Mouse (Mus musculus) gastrocnemius, postnatal 10 days (tissue): ENCODE measurements at regions not wholly inside any gene's neighbourhood (a gene's known extent, or its start where the extent isn't known, plus 50 kb on each side); places are given as distances from the start of the nearest gene placed in this dataset.

ENCODE experiments used
- DNase-seq: peaks from one replicate; pipeline ENCODE4 v3.0.0; 2021; ENCODE audit warnings: mixed read lengths

DNA sequence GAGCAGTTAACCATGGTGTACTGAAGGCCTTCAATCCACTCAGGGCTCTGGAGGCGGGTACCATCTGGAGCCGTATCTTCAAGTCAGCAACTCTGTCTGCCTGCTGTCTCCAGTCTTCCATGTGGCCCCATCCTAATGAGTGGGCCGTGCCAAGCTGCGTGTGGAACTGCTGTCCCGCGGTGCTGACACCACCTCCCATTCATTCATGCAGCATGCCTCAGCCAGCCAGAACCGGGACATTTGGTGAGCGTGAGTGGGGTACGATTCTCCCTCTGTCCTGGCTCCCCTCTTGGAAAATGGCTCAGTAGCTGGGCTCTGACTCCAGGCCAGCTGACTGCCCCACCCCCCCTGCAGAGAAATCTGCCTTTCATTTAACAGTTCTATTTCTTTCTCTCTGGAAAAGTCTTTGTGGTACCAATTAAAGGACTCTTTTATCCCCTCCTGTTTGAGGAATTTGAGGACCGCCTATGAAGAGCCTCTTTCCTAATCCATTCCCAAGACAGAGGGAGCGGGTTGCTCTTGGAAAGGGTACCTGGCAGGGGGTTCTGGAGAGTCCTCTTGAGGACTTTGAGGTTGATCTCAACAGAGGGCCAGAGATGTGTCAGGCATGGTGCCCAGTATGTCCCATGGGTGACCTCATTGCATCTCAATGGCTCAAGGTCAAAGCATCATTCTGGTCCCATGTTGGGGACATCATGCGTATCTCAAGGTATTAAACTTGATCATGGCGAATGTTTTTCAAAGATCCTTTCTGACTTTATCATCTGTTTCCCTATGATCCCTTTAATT, 55.5 kb upstream of the Brd7 start:
- DNase-seq: no peak

DNA sequence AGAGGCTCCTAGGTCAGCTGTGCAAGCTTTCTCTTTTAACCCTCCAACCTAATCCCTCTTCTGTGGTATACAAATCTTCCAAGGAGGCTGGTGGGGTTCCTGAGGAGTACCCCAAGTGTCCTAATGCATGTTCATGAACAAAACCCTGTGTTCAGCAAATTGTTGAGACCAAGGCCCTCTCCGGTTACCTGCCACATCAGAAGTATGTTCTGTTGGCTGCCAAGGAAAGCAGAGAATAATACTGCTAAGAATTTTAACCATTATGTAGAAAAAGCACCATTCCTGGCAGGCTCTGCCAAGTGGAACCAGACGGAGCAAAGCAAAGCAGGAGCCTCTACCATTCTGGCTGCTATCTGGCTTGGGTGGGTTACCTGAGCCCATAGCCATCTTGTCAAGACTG, 61.3 kb upstream of the Brd7 start:
- no peak for DNase-seq

DNA sequence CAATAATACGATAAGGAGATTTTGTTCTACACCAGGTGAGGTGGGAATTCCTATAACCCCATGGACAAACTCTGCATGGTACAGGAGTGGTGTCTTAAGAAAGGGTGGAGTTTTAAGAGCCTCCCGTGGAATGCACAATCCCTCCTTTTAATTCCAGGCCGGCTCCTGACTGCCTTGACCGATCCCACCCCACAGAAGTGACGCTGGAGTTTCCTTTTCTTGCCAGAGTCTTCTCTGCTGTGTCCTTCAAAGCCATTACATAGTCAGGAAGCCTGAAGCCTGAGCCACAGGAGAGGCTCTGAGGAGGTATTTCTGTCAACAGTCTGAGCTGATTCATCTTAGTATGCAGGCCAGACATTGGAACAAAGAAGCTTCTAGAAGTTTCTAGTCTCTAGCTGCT, 66.6 kb upstream of the Brd7 start:
- DNase-seq: no peak

DNA sequence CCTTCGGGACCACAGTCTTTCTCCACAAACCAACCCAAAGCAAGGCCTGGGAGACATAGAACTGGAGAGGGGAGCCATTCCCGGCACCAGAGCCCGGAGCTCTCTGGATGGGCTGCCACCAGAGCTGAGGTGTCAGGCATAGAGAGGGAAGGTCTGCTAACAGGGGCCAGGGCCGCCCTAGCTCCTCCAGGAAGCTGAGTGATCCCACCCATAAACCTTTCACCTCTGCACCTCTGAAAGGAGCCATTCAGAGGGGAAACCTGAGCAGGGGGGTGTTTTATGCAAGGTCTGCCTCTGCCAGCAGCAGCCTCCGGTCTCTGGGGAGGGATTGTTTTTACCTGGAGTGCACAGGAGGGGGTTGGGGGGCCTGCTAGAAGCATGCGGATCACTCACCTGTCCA, 69.4 kb upstream of the Brd7 start:
- no peak for DNase-seq

DNA sequence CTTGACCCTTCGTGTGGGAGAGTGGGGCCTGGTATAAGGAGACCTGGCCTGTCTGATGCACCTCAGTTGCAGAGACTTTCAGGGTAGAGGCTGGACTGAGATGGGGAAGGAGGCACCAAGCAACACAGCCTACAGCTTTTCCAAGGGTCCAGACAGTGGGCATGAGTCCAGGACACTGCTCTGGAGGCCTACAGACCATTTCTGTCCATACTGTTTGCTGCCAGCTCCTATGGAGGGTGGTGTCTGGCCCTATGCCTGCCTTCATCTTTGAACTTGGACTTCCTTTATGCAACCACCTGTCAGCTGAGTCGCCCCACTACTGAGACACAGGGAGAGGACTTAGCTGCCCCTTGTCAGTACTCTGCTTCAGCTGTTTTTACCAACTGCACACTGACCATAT, 73.7 kb upstream of the Brd7 start:
- DNase-seq: no peak

DNA sequence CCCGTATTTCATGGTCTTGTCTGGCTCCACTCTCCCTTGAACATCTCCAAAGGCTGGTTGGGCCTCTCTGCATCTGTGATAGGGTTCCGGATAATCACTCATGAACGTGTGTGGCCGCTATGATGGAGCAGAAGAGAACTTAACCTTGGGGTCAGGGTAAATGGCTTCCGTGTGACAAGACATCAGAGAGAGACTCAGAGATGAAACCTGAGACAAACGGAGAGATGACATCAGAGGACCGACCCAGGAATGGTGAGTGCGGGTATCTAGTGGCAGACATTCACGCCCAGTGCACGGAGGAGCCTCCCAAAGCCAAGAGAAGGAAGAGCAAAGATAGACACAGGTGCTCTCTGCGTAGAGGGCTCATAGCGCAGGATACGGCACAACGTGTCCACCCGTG, 78.2 kb upstream of the Brd7 start:
- no peak for DNase-seq

DNA sequence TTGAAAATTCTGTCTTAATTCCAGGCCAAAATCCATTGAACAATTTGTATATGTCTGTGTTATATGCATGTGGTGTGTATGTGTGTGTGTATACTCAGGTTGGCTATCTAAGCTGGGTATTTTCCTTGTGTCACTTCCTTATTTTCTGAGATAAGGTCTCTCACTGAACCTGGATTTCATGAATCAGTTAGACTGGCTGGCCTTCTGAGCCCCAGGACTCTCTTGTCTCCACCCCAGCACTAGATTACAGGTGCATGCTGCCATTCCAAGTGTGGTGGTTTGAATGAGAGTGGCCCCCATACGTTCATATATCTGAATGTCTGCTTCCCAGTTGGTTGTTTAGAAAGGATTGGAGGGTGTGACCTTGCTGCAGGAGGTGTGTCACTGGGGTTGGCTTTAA, 77.8 kb upstream of the Nkd1 start:
- DNase-seq: no peak

DNA sequence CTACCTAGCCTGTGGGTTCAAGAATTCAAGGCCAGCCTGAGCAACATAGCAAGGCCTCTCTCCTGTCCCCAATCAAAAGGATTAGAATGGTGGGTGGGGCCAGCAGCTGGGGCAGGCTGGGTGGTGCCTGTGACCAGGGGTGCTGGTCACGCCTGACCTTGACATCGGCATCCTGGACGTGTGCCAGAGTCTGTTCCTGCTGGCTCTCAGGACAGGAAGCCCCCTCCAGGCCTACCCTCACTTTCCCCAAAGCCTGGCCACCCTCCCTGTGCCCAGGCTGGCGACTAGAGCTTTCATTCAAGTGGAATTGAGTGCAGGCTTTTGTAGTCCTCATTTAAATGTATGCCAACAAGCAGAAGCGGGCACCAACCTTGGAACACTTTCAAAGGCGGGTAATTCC, 73.7 kb upstream of the Nkd1 start:
- no peak for DNase-seq

DNA sequence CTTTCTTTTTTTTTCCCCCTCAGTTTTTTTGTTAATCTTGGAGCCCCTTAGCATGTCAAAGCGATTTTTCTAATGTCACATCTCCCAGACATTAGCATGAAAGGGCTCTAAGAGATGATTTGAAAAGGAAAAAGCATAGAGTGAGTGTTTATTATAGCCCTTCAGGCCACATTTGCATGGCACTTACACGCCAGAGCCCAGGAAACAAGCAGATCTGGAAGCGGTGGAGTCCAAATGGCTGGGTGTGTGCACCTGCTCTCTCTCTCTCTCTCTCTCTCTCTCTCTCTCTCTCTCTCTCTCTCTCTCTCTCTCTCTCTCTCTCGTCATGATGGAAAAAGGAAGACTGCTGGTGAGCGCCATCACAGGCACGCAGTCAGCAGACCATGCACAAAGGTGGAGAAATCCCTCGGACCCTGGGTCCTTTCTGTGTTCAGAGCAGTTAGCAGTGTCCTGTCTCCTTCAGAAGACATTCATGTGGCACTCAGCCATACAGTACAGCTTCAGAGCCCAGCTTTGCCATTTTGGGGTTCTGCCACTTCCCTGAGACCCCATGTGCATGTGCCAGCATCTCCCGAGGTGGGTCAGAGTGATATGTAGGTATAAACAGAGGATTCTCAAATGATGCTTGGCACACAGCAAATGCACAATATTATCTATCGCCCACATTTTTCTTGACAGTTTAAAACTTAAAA, 73.2 kb upstream of the Nkd1 start:
- no peak for DNase-seq

DNA sequence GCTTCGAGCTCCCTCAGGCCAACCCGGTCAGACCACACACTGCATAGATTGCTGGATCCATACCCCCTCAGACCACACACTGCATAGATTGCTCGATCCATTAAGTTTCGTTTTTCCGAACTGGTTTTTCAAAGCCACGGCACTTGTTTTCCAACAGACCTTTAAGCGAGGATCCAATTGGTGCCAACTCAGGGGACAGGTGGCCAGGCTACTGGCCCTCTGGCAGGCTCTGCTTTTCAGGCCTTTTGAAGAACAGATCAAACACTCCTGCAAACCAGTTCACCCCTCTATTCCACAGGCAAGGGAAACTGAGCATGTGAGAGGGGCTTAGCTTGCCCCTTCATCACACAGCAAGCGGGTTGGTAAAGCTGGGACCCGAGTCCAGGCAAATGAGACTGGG, 72.2 kb upstream of the Nkd1 start:
- DNase-seq: no peak

DNA sequence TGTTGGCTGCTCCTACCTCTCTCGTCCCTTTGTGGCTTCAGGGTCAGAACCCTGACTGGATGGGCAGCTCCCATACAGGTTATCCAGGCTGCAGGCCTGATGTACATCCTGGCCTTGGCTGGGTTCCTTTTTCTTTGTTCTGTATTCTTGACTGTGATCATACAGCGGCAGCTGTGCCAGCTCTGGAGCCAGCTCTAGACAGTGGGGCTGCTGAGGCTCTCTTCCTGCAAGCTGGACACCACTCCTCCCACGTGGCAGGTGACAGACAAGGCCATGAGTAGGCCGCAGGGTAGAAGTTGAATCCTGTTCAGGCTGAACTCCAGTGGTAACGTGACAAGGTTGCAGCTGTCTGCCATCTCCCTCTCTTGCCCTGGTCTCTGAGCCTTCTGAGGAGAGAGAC, 71.6 kb upstream of the Nkd1 start:
- DNase-seq: no peak

DNA sequence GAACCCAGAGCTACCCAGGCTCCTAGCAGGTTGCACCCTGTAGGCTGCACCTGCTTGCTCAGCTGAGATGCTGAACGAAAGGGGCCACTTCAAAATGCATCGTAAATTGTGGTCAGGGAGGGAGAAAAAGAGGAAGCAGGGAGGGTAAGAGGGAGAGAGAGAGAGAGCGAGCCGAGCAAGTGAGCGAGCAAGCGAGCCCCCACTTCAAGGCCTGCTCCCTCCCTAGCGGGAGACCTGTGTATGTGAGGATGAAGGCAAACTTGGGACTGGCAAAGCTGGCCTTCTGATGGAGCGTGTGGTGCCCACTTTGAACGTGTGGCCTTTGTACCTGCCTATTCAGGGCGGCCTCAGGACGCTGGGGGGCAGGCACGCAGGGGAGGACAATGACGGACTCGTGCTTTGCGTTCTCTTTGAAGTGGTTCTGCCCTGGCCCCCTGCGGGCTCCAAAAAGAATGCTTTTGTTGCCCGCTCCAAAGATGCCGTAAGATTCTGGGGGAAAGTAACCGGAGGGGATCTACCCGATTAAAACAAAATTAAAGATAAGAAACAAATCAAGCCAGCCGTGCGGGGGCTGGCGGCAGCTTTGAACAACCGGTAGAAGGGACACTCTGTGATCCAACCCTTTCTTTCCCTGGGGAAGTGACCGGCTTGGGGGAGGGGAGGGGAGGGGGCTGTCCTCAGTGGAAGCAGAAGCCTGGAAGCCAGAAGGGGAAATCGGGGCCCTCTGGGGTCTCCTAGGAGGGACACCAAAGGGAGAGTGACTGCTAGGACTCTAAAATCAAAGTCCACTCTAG, 70.1 kb upstream of the Nkd1 start:
- DNase-seq: no peak

DNA sequence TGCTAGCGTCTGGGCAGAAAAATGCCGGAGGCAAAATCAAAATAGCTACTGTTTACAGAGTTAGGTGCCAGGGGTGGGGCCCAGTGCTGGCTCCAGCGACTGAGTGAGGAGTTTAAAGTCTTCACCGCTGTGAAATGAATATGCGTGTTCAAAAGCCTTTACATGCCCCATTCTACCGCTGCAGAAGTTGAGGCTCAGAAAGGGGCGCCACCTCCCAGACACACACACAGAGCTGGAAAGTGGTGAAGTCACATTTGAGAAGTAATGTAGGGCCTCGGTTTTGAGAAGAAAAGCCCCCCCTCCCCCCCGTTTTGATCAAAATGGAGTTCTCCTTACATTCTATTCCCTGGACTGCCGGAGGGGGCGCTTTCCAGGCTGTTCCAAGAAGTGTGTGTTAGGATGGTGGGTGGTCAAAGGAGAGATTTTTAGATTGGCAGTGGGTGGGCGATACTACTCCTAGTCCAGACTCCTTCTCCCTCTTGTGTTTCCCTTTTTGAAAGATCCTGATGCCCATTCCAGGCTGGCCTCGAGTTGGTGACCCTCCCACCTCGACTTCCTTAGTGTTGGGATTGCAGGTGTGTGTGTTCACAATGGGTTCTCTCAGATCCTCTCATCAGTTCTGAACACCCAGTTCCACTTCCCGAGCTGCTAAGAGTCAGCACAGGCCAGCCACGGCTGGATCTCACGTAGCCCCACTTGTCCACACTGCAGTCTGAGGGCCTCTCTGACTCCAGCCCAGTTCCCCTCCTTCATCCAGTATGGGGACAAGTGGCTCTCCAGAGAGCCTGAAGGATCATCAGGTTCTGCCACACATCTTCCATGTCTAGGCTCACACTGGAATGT, 69.3 kb upstream of the Nkd1 start:
- no peak for DNase-seq

DNA sequence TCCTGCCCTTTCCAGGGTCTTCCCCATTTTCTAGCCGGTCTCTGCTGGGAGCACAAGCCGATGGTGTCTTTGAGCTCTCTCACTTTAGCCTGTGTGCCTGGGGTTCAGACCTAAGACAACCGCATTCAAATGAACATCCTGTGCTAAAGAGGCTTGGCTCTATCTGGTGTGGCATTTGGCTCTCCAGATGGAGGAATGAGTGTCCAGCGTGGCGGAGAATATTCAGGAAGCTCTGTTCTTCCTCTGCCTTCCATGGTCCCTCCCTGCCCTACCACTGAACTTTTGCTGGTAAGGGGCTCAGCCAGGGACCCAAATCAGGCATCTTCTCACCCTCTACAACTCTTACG, 68.7 kb upstream of the Nkd1 start:
- no peak for DNase-seq

DNA sequence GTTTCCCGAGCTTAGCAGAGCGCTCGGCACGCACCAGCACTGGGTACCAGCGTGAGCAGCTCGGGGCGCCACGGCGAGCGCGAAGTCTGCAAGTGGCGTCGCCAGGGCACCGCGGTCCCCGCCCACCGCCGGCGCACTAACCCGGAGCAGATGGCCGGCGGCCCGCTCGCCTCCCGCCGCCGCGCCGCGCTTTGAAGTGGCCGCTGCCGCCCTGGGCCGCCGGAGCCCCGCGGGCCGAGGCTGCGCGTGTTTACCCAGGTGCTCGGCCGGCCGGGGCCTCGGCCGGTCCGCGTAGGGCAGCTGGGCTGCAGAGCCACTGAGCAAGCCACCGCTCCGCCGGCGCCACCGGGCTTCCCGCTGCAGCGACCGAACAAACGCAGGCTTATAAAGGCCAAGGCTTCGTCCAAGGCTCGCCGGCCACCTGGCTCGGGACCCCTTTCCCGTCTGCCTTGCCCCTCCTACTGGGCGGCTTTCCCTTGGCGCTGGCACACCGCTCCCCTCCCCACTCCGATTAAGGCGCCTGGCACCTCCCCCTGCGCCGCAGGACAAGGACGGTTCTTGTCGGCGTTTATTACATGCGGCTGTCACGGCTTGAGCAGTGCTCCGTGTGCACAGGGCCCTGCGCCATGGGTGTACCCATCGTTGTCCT, 67.0 kb upstream of the Nkd1 start:
- peak; percentile 57 for DNase-seq

DNA sequence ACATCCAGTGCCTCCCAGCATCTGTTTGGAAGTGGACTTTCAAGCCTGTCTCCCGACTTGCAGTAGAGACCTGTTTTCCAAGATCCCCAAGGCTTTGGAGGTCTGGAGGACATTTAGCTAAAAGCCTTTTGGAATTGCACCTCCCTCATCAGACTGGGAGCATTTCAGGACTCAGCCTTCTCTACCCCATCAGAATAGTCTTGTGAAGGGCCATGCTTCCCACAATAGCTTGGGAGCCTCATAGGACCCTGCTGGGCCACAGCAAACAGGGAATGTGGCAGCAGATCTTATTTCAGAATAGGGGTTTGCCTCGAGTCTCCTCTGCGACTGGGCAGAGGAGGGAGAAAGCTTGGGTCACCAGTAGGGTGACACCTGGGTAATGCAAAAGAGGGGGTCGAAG, 66.2 kb upstream of the Nkd1 start:
- DNase-seq: no peak

DNA sequence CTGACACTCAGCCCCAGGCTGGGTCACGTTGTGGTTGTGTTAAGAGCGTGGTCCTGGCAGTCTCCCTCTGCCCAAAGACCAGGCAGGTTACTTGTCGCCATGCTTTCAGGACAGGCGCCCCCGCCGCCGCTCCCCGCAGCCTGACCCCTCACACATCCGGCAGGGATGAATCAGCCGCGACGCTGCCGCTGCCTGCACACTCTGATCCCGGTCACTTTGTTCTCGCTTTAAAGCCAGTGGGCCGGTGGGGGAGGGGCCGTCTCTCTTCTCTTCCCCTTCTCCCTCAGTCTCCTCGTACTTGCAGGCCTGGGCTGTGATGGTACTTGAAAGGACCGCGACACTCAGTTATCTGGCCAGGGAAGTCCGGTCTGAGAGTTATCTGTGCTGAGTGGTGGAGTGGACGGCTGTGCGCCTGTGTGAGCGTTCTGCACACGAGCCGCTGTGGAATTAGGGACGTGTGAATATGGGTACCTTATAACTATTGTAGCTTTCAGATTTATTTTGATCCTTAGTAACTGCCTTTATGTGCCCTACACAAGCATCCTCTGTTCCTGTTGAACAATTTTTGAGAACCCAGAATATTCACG, 65.6 kb upstream of the Nkd1 start:
- DNase-seq: no peak

DNA sequence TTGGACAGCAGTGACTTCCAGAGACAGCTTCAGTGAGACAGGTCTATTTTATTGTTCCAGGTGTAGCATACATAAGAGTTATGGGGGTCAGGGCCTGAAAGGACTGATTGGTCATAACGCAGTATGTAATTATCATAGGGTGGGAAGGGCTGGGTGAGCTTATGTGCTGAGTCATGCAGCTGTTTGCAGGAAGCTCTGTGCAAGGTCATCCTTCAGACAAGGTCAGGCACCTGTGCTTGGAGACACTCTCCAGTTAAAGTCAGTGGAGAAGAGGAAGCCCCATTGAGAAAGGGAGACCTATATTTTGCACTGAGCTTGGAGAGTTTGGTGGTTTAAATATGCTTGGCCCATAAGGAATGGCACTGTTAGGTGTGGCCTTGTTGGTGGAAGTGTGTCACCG, 62.0 kb upstream of the Nkd1 start:
- no peak for DNase-seq

DNA sequence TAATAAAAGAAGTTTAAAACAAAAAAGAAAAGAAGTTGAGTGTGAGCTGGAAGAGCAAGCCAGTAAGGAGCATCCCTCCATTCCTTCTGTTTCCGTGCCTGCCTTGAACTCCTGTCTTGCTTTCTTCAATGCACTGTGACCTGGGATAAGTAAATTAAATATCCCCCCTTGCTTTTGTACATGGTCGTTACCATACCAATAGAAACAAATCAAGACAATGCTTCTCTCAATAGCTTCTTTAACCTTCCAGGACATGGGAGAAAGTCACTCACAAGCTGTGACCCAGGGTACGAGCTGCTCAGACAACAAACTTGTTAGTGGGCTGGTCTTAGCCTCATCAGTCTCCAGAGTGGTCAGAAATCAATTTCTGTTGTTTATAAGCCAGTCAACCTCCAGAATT, 53.4 kb upstream of the Nkd1 start:
- no peak for DNase-seq

DNA sequence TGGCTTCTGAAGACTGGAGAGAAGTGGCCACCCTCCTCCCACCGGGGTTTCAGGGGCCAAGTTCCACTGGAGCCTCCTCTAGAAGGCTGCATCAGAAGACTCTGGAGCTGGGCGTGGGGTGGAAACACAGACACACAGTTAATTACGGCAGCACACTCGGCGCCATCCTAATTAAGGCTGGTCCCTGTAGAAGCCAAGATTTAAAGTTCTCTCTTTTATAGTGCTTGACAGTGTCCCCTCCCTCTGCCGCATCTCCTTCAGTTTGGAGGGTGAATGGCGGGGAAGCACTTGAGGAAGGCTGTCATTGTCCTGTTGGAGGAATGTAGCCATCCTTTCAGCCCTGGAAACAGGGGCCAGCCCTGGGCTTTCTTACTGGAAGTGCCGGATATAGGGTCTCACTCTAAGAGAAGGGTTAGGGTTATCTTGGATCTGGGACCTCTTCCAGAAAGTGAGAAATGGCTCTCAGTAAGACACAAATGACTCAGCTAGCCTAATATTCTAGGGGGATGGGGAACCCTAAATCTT, 50.2 kb upstream of the Nkd1 start:
- no peak for DNase-seq
